Mouse (Mus musculus) cerebellum, postnatal 36 days (tissue): ENCODE measurements at regions not wholly inside any gene's neighbourhood (a gene's known extent, or its start where the extent isn't known, plus 50 kb on each side); places are given as distances from the start of the nearest gene placed in this dataset.

Experiments used
- DNase-seq, 2 experiments: peaks; one replicate each; pipeline ENCODE4 v3.0.0; 2021 to 2022; ENCODE audit warnings: mixed read lengths in 2 of 2

DNA sequence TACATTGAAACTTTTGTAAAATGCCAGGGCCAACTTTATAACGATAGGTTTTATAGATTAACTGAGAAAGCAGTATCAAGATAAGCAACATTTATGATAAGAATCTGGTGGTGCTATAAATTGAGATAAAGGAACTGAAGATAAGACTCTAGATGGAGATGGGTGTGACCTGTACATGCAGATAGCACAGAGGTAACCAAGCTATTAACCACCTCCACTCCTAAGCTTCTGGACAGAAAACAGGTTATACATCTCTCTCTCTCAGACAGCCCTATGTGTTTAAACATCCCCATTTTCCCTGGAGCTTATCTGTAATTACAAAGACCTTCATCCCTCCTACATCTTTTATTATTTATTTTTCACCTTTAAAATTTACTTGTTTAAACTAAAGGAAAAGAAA, 590.5 kb upstream of the Nrg3 start:
- no peak for DNase-seq

GRCm38 (mm10) chr14:40041879-40042278, 569.0 kb upstream of the Nrg3 start:
- DNase-seq, result no peak

DNA sequence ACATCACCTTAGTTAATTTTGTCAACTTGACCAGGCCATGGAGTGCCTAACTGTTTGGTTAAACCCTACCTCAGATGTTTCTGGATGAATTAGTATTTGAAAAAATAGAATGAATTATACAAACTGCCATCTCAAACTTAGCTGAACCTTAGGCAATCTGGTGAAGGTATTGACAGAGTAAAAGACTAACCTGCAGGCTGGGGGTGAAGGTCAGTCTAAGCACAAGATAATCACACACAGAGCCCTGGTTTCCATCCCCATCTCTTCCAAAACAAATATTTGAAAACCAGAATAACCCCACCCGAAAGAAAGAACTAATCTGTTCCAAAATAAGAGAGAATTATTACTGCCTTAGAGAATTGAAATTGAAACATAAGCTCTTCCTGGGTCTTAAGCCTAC, 563.3 kb upstream of the Nrg3 start:
- no peak for DNase-seq

- DNase-seq, result peak; percentile 12 to 18
Measured at GRCm38 (mm10) chr14:40015261-40015660, 542.4 kb upstream of the Nrg3 start.

DNA sequence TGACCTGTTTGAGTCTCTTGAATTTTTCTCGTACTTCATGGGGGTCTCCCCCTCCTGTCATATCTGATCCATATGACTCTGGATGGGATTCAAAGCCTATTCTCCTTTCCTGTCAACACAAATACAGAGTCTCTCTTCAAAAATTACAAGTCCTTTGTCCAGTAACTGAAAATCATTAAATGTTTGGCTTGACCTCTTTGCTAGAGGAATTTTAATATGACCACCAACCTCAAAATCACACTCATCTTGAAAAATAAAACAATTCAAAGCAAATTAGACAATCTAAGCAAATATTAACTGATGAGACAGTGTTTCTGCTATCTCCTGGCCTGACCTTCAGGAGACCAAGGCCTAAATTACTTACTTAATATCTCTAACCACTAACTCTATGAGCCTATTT, 541.8 kb upstream of the Nrg3 start:
- DNase-seq, result no peak

- DNase-seq, result no peak
Measured at GRCm38 (mm10) chr14:40009781-40010551, 537.1 kb upstream of the Nrg3 start.
